Mouse (Mus musculus) intestine, embryonic 16.5 days (tissue): Measurements from ENCODE around the gene Sdccag8. TPM values are rescaled to one million over a fixed set of nuclear protein-coding genes. Genes with fewer than 3 reads are reported as not detected.

ENCODE experiments used
- ATAC-seq: fragments of 200-750 bp; cut with Nextera tagmentation; 2 replicates; pipeline ENCODE4 v1.8.0; 2017; ENCODE audit warnings: moderate TSS enrichment, moderate library complexity
- H3K27ac ChIP-seq: fragments of 300-500 bp; sonication (generic); 2 replicates; pipeline ENCODE4 v1.5.1; 2014; ENCODE audit warnings: mild to moderate bottlenecking, low read length
- H3K27me3 ChIP-seq: fragments of 300-500 bp; sonication (generic); replicated peaks from 2 replicates; pipeline ENCODE4 v1.6.1; 2014; ENCODE audit warnings: low read length, control low read depth, mixed read lengths; ENCODE audit not compliant: control insufficient read depth, insufficient read depth
- H3K36me3 ChIP-seq: fragments of 300-500 bp; sonication (generic); 2 replicates; pipeline ENCODE4 v1.6.1; 2014; ENCODE audit warnings: low read length, control low read depth; ENCODE audit not compliant: control insufficient read depth, insufficient read depth
- H3K4me1 ChIP-seq: fragments of 300-500 bp; sonication (generic); 2 replicates; pipeline ENCODE4 v1.6.1; 2014; ENCODE audit warnings: low read length, control low read depth, mixed read lengths; ENCODE audit not compliant: control insufficient read depth, insufficient read depth
- H3K4me2 ChIP-seq: fragments of 300-500 bp; sonication (generic); 2 replicates; pipeline ENCODE4 v1.6.1; 2014; ENCODE audit warnings: low read depth, low read length, control low read depth
- H3K4me3 ChIP-seq: fragments of 300-500 bp; sonication (generic); 2 replicates; pipeline ENCODE4 v1.5.1; 2014; ENCODE audit warnings: mild to moderate bottlenecking, low read length
- H3K9ac ChIP-seq: fragments of 300-500 bp; sonication (generic); 2 replicates; pipeline ENCODE4 v1.6.1; 2014; ENCODE audit warnings: low read depth, low read length
- H3K9me3 ChIP-seq: fragments of 300-500 bp; sonication (generic); 2 replicates; pipeline ENCODE4 v1.6.1; 2016; ENCODE audit warnings: low read length, control low read depth; ENCODE audit not compliant: control insufficient read depth
- WGBS: fragments of 180-500 bp; shearing (Covaris S2); extraction: QIAGEN DNeasy Blood & Tissue Kit; methylation state at CpG from one replicate; pipeline ENCODE4 v1.1.7; 2014; 5-methylcytosine and 5-hydroxymethylcytosine counted together
- microRNA counts: library from miRNA; unstranded; fragments of <30 nt; microRNA quantifications from one replicate; lab custom pipeline; 2016
- microRNA-seq: library from miRNA; unstranded; fragments of <30 nt; microRNA quantifications from one replicate; pipeline ENCODE4, GENCODE M21; 2016
- polyA plus RNA-seq: library from polyadenylated mRNA; unstranded; fragments of >200 nt; fragmentation: Nextera tagmentation; extraction: Ambion mirVana; gene quantifications from 2 replicates; pipeline ENCODE4 v1.2.1, GENCODE M21; 2015

Gene Sdccag8
- polyA plus RNA-seq, 1 experiment from 2014 or later: 30.3 TPM

DNA sequence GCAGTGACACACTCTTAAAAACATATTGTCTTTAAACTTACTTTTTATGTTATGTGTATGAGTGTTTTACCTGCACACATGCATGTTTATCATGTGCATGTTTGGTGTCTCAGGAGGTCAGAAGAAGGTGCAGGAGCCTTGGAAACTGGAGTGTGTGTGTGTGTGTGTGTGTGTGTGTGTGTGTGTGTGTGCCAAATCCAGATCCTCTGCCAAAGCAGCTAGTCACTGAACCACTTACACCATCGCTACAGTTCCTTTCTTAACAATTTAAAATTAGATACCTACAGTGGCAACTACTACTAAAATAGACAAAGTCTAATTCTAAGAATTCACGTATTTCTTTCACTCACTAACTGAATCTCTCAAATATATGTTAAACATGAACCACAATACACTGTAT lies 234.3 kb downstream of the Sdccag8 start:
- H3K36me3 ChIP-seq: no peaks in the 10 kb centered on the region
- no peak overlapping the region for H3K9ac ChIP-seq
- H3K9me3 ChIP-seq: no peaks in the 10 kb centered on the region
- H3K27ac ChIP-seq: no peak overlapping the region
- 95% methylated on average over 2 of the region's 2 CpGs for WGBS
- ATAC-seq: no peak
- no peaks in the 10 kb centered on the region for H3K27me3 ChIP-seq
- H3K4me1 ChIP-seq: no peaks in the 10 kb centered on the region
- no peak overlapping the region for H3K4me3 ChIP-seq
- H3K4me2 ChIP-seq: no peak overlapping the region

DNA sequence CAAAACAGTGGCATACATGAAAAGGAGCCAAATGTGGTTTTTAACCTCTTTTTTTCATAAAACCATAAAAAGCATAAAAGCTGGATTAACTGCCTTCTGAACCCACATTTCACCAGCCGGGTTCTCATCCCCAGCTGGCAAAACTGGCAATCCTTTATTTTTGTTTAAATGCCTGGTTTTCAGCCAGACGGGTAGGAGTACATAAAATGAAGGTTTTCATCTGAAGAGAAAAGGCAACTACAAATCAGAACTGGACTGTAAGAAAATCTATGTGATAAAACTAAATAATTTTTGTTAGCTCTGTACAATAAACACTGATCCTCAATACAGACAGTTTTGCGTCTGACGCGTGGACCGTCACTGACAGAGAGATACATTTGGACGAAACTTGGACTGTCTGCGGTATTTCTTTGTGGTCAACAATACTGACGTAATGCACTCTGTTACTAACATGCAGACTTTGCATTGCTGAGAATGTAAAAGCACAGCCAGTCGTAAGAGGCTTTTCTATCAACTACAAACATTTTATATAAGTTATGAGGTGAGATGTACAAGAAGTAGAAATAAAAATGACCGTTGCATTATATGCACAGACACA lies 237.0 kb downstream of the Sdccag8 start:
- no peaks in the 10 kb centered on the region for H3K4me1 ChIP-seq
- no peak overlapping the region for H3K4me2 ChIP-seq
- H3K9me3 ChIP-seq: no peaks in the 10 kb centered on the region
- no peaks in the 10 kb centered on the region for H3K36me3 ChIP-seq
- H3K27me3 ChIP-seq: no peaks in the 10 kb centered on the region
- no peak overlapping the region for H3K4me3 ChIP-seq
- 78% methylated on average over 11 of the region's 11 CpGs for WGBS
- ATAC-seq: no peak
- no peak overlapping the region for H3K27ac ChIP-seq
- H3K9ac ChIP-seq: no peak overlapping the region

- no peak overlapping the region for H3K9ac ChIP-seq
- no peaks in the 10 kb centered on the region for H3K36me3 ChIP-seq
- no peak for ATAC-seq
- no peak overlapping the region for H3K4me3 ChIP-seq
- no peak overlapping the region for H3K4me2 ChIP-seq
- no peaks in the 10 kb centered on the region for H3K4me1 ChIP-seq
- H3K9me3 ChIP-seq: no peaks in the 10 kb centered on the region
- 78% methylated on average over 2 of the region's 2 CpGs for WGBS
- H3K27me3 ChIP-seq: no peaks in the 10 kb centered on the region
- no peak overlapping the region for H3K27ac ChIP-seq
Measured at GRCm38 (mm10) chr1:177054891-177055290, 240.4 kb downstream of the Sdccag8 start.

DNA sequence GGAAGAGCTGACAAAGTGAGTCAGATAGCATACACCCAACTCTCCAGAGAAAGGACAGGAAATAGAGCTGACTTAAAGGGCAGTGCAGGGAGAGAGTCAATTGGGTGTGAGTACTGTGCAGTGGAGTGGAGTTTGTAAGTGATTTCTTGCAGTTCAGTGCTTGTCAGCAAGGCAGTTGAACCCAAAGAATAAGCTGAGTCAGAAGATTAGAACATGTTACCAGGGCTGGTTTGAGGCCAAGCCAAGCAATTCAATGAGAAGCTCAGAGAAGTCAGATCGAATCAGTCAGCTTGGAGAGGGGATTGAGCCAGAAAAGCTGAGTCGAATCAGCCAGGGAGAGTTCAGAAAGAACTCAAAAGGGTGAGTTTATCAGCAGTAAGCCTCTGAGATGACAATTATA lies 247.3 kb downstream of the Sdccag8 start:
- 90% methylated on average over 2 of the region's 2 CpGs for WGBS
- H3K27me3 ChIP-seq: no peaks in the 10 kb centered on the region

DNA sequence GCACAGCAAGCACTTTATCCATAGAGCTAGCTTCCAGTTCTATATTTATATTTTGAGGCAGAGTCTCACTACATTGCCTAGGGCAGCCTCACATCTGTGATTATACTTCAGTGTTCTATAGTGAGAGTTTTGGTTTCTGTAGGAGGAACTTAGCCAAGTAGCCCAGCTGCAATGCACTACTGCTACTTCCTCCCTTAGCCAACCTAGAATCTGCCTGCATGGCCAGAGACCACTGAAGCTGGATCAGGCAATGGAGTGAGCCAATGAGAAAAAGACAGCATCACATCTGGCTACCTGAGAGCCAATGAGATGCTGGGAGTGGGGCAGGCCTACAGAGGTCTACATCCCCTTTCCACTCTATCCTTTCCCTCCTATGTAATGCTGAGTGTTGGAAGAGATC lies 251.3 kb downstream of the Sdccag8 start:
- no peak overlapping the region for H3K27ac ChIP-seq

More for the DNA sequence above, 247.3 kb downstream of the Sdccag8 start:
- no peak for ATAC-seq
- no peaks in the 10 kb centered on the region for H3K36me3 ChIP-seq
- H3K4me3 ChIP-seq: no peak overlapping the region
- H3K4me2 ChIP-seq: no peak overlapping the region
- no peaks in the 10 kb centered on the region for H3K4me1 ChIP-seq
- no peak overlapping the region for H3K27ac ChIP-seq
- H3K9me3 ChIP-seq: no peaks in the 10 kb centered on the region
- H3K9ac ChIP-seq: no peak overlapping the region

GRCm38 (mm10) chr1:177067123-177067646 lies 252.7 kb downstream of the Sdccag8 start:
- Histone ChIP-seq H3K4me1 (no peaks in the 10 kb centered on the region), H3K9ac (no peak overlapping the region), H3K4me2 (no peak overlapping the region), H3K27ac (no peak overlapping the region), H3K9me3 (no peaks in the 10 kb centered on the region), H3K4me3 (no peak overlapping the region), H3K27me3 (no peaks in the 10 kb centered on the region), H3K36me3 (no peaks in the 10 kb centered on the region)
- no peak for ATAC-seq
- WGBS: 73% methylated on average over 8 of the region's 8 CpGs

More for the DNA sequence above, 251.3 kb downstream of the Sdccag8 start:
- Histone ChIP-seq H3K9me3 (no peaks in the 10 kb centered on the region), H3K4me3 (no peak overlapping the region), H3K4me2 (no peak overlapping the region), H3K27me3 (no peaks in the 10 kb centered on the region), H3K4me1 (no peaks in the 10 kb centered on the region), H3K36me3 (no peaks in the 10 kb centered on the region), H3K9ac (no peak overlapping the region)
- ATAC-seq: no peak

GRCm38 (mm10) chr1:177069161-177069560 lies 254.7 kb downstream of the Sdccag8 start:
- Histone ChIP-seq H3K9me3 (no peaks in the 10 kb centered on the region), H3K27ac (no peak overlapping the region), H3K4me3 (no peak overlapping the region), H3K4me1 (no peaks in the 10 kb centered on the region), H3K4me2 (no peak overlapping the region), H3K27me3 (no peaks in the 10 kb centered on the region), H3K9ac (no peak overlapping the region), H3K36me3 (no peaks in the 10 kb centered on the region)
- no peak for ATAC-seq
- WGBS: 95% methylated on average over 2 of the region's 2 CpGs

MicroRNAs encoded within 50 kb of the gene (microRNA counts, 519-probe panel; counts per million panel counts)
- microRNA mmu-miR-350 (lab: Ali Mortazavi, UCI): 2,873 counts per million, percentile 71 among the panel's probes with 10 or more counts

Small RNA genes lying within 50 kb of the gene (microRNA-seq; reads per million reads assigned to microRNA genes)
- gene Gm25993 (not detected), gene Mir350 (241 reads per million, percentile 59 among the genes with 10 or more reads in this experiment)

Other genes starting within 250 kb of the Sdccag8 start
- 8.6 and 9.7 TPM in 2 replicates for gene Cep170, start 593 bp upstream of the Sdccag8 start, polyA plus RNA-seq